Mouse (Mus musculus): ENCODE data around the gene Irx1.

GRCm38 (mm10) chr13:71959361-71960276 lies 3.9 kb downstream of the Irx1 start:
- TF ChIP-seq CTCF (IDR thresholded peaks at IDR 0.05; ENCODE audit: low read depth, low read length), result no peak
- TF ChIP-seq TAL1 (conservative IDR thresholded peaks at IDR 0.05; ENCODE audit: low read depth, low read length), result no peak
- no peak for TF ChIP-seq GATA1 (IDR thresholded peaks at IDR 0.05; ENCODE audit: borderline replicate concordance, low read length)
- no peak for TF ChIP-seq GATA2 (IDR thresholded peaks at IDR 0.05; ENCODE audit: borderline replicate concordance, low read depth, low read length)
